Comparison of ENCODE assay signal across 32 mouse cellular contexts in genomic region chr10:44611399-44611798, GRCm38 (mm10).
"Had no signal": no experiment of that assay in that cellular context is flagged by ENCODE, and none has a peak within 500 bp of the region (broad histone marks: within the 10 kb centered on the region; RNA-seq: fewer than 3 reads in every experiment).

No protein-coding gene starts in this region.

- H3K27ac ChIP-seq: limb, embryonic 10.5 days; limb, embryonic 12.5 days; limb, embryonic 13.5 days; limb, embryonic 15.5 days; liver, embryonic 12.5 days; liver, embryonic 13.5 days; liver, embryonic 14.5 days; liver, embryonic 15.5 days; lung, embryonic 15.5 days; macrophage; midbrain, embryonic 10.5 days; midbrain, embryonic 12.5 days; midbrain, embryonic 13.5 days; midbrain, embryonic 15.5 days; neural tube, embryonic 12.5 days had no signal

- ATAC-seq: liver, embryonic 12.5 days; liver, postnatal 0 days; lung, postnatal 0 days; midbrain, embryonic 13.5 days; midbrain, embryonic 15.5 days; midbrain, embryonic 16.5 days had no signal

- H3K4me1 ChIP-seq: liver, embryonic 15.5 days; midbrain, embryonic 10.5 days; midbrain, embryonic 12.5 days; midbrain, embryonic 13.5 days; midbrain, embryonic 15.5 days; neural tube, embryonic 12.5 days had no signal

- H3K4me3 ChIP-seq: limb, embryonic 10.5 days; limb, embryonic 12.5 days; limb, embryonic 13.5 days; limb, embryonic 15.5 days; liver, embryonic 12.5 days; liver, embryonic 13.5 days; liver, embryonic 15.5 days; lung, embryonic 15.5 days; midbrain, embryonic 10.5 days; midbrain, embryonic 12.5 days; midbrain, embryonic 13.5 days; midbrain, embryonic 15.5 days; myocyte; neural tube, embryonic 12.5 days had no signal

- H3K4me2 ChIP-seq: limb, embryonic 12.5 days; limb, embryonic 13.5 days; limb, embryonic 15.5 days; liver, embryonic 11.5 days; liver, embryonic 12.5 days; liver, embryonic 13.5 days; liver, embryonic 15.5 days; lung, embryonic 14.5 days; lung, embryonic 15.5 days; midbrain, embryonic 11.5 days; midbrain, embryonic 12.5 days; midbrain, embryonic 13.5 days; midbrain, embryonic 15.5 days; neural tube, embryonic 12.5 days had no signal

- H3K9ac ChIP-seq: limb, embryonic 12.5 days; limb, embryonic 13.5 days; limb, embryonic 15.5 days; liver, embryonic 12.5 days; liver, embryonic 13.5 days; liver, embryonic 14.5 days; liver, embryonic 15.5 days; liver, postnatal 0 days; lung, embryonic 14.5 days; lung, embryonic 15.5 days; midbrain, embryonic 12.5 days; midbrain, embryonic 13.5 days; midbrain, embryonic 15.5 days; neural tube, embryonic 12.5 days had no signal

- H3K9me3 ChIP-seq: limb, embryonic 10.5 days; limb, embryonic 12.5 days; limb, embryonic 13.5 days; limb, embryonic 15.5 days; liver, embryonic 12.5 days; liver, embryonic 13.5 days; liver, embryonic 15.5 days; lung, embryonic 15.5 days; megakaryocyte, embryonic 14.5 days; midbrain, embryonic 10.5 days; midbrain, embryonic 12.5 days; midbrain, embryonic 13.5 days; midbrain, embryonic 15.5 days; neural tube, embryonic 12.5 days had no signal

- DNase-seq: left cerebral cortex, postnatal 4 days; liver; liver, embryonic 13.5 days; liver, postnatal 0 days; lung, adult 18-20 months; lung, adult 2 months; lung, embryonic 14.5 days; lung, postnatal 10 days; lung, postnatal 14 days; lung, postnatal 36 days; lung, postnatal 4 days; midbrain, embryonic 14.5 days had no signal

- H3K27me3 ChIP-seq: limb, embryonic 13.5 days; limb, embryonic 15.5 days; liver, embryonic 12.5 days; liver, embryonic 13.5 days; liver, embryonic 15.5 days; lung, embryonic 15.5 days; midbrain, embryonic 12.5 days; midbrain, embryonic 13.5 days; midbrain, embryonic 15.5 days; neural tube, embryonic 12.5 days had no signal

- H3K36me3 ChIP-seq: limb, embryonic 10.5 days; limb, embryonic 12.5 days; limb, embryonic 13.5 days; limb, embryonic 15.5 days; liver, embryonic 12.5 days; liver, embryonic 13.5 days; liver, embryonic 15.5 days; lung, embryonic 15.5 days; midbrain, embryonic 10.5 days; midbrain, embryonic 12.5 days; midbrain, embryonic 13.5 days; midbrain, embryonic 15.5 days; neural tube, embryonic 12.5 days had no signal
